Comparison of ENCODE assay signal across 10 mouse cellular contexts in the genomic region with DNA sequence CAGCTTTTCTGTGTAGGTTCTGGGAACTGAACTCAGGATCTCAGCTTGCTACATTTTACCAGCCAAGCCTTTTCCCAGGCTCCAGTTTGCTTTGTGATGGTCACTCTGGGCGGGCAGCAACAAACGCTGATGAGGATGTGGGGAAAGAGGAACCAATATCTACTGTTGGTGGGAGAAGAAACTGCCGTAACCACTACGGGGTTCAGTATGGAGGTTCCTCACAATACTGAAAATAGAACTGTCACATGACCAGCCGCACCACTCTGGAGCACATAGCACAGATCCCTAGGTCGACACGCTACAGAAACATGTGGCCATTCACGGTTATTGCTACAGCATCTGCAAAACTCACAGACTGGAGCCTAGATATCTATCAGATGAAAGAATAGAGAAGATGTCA. TPM values are rescaled to one million over a fixed set of nuclear protein-coding genes. Genes with fewer than 3 reads are reported as not detected.
DNase-seq lines count a peak whose midpoint lies in the region; ATAC-seq lines count a peak whose summit lies in the region.
"Had no signal": no experiment of that assay in that cellular context is flagged by ENCODE, and none has a peak within 500 bp of the region (broad histone marks: within the 10 kb centered on the region; RNA-seq: fewer than 3 reads in every experiment).

No protein-coding gene starts in this region.

- H3K4me2 ChIP-seq in hindbrain, embryonic 12.5 days (replicated peaks), result no peak overlapping the region
- H3K4me2 ChIP-seq in hindbrain, embryonic 13.5 days, result no peak overlapping the region
- H3K4me2 ChIP-seq in liver, embryonic 15.5 days, result peak overlapping the region; percentile 25; the same call in 1 of the 2 replicates

- no peak overlapping the region for H3K4me3 ChIP-seq in hindbrain, embryonic 12.5 days
- H3K4me3 ChIP-seq in hindbrain, embryonic 13.5 days, result no peak overlapping the region
- no peak overlapping the region for H3K4me3 ChIP-seq in liver, embryonic 15.5 days (replicated peaks)

- no peak for ATAC-seq in hindbrain, embryonic 12.5 days (ENCODE audit: low FRiP score)
- no peak for ATAC-seq in hindbrain, embryonic 13.5 days (ENCODE audit: low FRiP score)
- ATAC-seq in liver, embryonic 15.5 days (ENCODE audit: insufficient read depth), result peak; percentile 33

- no peaks in the 10 kb centered on the region; the same call in 1 of the 2 replicates for H3K27me3 ChIP-seq in hindbrain, embryonic 12.5 days
- 0 out of 2 replicates have a peak, but pooled peaks cover 2% of the 10 kb centered on the region for H3K27me3 ChIP-seq in hindbrain, embryonic 13.5 days
- no peaks in the 10 kb centered on the region; the same call in 1 of the 2 replicates for H3K27me3 ChIP-seq in liver, embryonic 15.5 days

- 0 out of 2 replicates have a peak overlapping the region, but pooled peaks have one; percentile 17 for H3K27ac ChIP-seq in hindbrain, embryonic 12.5 days
- no peak overlapping the region for H3K27ac ChIP-seq in hindbrain, embryonic 13.5 days
- peak overlapping the region; percentile 60 for H3K27ac ChIP-seq in liver, embryonic 15.5 days (replicated peaks)

- no peaks in the 10 kb centered on the region for H3K36me3 ChIP-seq in hindbrain, embryonic 12.5 days
- H3K36me3 ChIP-seq in hindbrain, embryonic 13.5 days, result no peaks in the 10 kb centered on the region
- H3K36me3 ChIP-seq in liver, embryonic 15.5 days (replicated peaks), result no peaks in the 10 kb centered on the region

- no peak overlapping the region for H3K9ac ChIP-seq in hindbrain, embryonic 12.5 days
- no peak overlapping the region for H3K9ac ChIP-seq in hindbrain, embryonic 13.5 days
- H3K9ac ChIP-seq in liver, embryonic 15.5 days, result no peak overlapping the region

- H3K4me1 ChIP-seq in hindbrain, embryonic 12.5 days, result peaks cover 16% of the 10 kb centered on the region
- peaks cover 13% of the 10 kb centered on the region for H3K4me1 ChIP-seq in hindbrain, embryonic 13.5 days (replicated peaks)
- peaks cover 28% of the 10 kb centered on the region for H3K4me1 ChIP-seq in liver, embryonic 15.5 days (replicated peaks)

- WGBS in hindbrain, embryonic 12.5 days, result 94% methylated on average over 8 of the region's 8 CpGs
- WGBS in hindbrain, embryonic 13.5 days, result 93% methylated on average over 8 of the region's 8 CpGs
- WGBS in liver, embryonic 15.5 days (ENCODE audit: insufficient replicate concordance), result 35% methylated on average over 8 of the region's 8 CpGs

- peak; percentile 26 for DNase-seq in T-cell, adult 2 months (ENCODE audit: low spot score)
- peak; percentile 38 for DNase-seq in skeletal muscle tissue, adult 2 months (ENCODE audit: low read depth, low spot score)
- no peak for DNase-seq in embryo, embryonic 10.5 days (ENCODE audit: low spot score)
- no peak for DNase-seq in urinary bladder, postnatal 14 days (ENCODE audit: low spot score)
- DNase-seq in urinary bladder, postnatal 36 days (ENCODE audit: low spot score in 2 of 2), result no peak
- DNase-seq: adrenal gland, postnatal 14 days; cerebellum, postnatal 36 days had no signal

- no peaks in the 10 kb centered on the region for H3K9me3 ChIP-seq in hindbrain, embryonic 12.5 days (replicated peaks)
- no peaks in the 10 kb centered on the region for H3K9me3 ChIP-seq in hindbrain, embryonic 13.5 days
- no peaks in the 10 kb centered on the region for H3K9me3 ChIP-seq in liver, embryonic 15.5 days (replicated peaks)

RNA-seq across cellular contexts. Expression of a gene that starts 57.2 kb away (rescaled TPM):
- polyA plus RNA-seq in hindbrain, embryonic 12.5 days (2016; fragmentation: Nextera tagmentation; extraction: Ambion mirVana), result 109 and 116 TPM in 2 replicates
- polyA plus RNA-seq in hindbrain, embryonic 13.5 days (2015; fragmentation: Nextera tagmentation; extraction: Ambion mirVana), result 83.4 and 90.0 TPM in 2 replicates
- 50.4 and 51.8 TPM in 2 replicates for polyA plus RNA-seq in liver, embryonic 15.5 days (2015; fragmentation: Nextera tagmentation; extraction: Ambion mirVana)

Comparison
In these comparisons a context has a peak if more than half of its experiments do, and no peak if none do; other contexts are left out.
1. DNase-seq: peak in T-cell, adult 2 months (single experiment) and skeletal muscle tissue, adult 2 months (single experiment); none in embryo, embryonic 10.5 days (single experiment), urinary bladder, postnatal 14 days (single experiment) and urinary bladder, postnatal 36 days (0 of 2).